Mouse (Mus musculus): ENCODE data around the gene Spag4.
"Not testable (repeated sequence)": the region's sequence is repeated elsewhere in the genome, so short reads cannot be mapped to it uniquely, and the experiment has no call there.

Spag4 gene

DNA sequence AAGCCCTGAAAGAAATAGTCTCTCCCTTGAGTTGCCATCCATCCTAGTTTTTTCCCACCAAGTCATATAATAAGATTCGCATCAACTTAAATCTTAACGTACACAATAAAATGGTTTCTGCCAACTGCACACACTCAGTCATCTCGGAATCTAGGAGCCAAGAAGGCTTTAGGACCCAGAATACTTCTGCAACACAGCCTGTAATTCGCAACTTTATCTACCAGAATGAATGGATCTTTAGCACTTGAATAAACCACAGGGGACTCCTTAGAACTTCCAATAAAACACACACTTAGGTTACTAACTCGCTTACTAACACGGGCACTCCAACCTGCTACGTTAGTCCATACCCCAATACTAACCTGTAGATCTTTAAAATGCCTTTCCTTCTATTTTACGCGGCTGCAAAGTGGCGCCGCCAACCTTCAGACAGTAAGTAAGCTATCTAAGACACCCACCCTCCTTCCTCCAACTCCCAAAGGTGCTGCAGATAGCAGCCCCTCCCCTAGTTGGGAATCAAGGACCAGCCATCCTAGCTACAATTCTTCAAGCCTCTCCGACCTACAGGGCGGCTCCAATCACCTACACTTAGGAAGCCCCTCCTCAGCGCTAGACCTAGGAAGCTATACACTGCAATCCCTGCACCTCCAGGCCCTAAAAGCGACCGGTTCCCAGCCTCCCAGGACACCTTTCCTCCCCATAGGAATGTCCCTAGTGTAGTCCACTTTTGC, 45.8 kb downstream of the Spag4 start:
- DNase-seq (ENCODE audit: low spot score in 2 of 2) = peak in 1 of 2 experiments; percentile 39

GRCm38 (mm10) chr2:156111358-156112079, 46.5 kb downstream of the Spag4 start, which contains the start of the genes Cpne1 and Rbm12:
Gene Cpne1 (minus strand): TSS chr2:156111965.
Gene Rbm12 (minus strand): TSS chr2:156111978.
- DNase-seq (ENCODE audit: low spot score in 2 of 2) = peak; percentile 94 to 95

DNA sequence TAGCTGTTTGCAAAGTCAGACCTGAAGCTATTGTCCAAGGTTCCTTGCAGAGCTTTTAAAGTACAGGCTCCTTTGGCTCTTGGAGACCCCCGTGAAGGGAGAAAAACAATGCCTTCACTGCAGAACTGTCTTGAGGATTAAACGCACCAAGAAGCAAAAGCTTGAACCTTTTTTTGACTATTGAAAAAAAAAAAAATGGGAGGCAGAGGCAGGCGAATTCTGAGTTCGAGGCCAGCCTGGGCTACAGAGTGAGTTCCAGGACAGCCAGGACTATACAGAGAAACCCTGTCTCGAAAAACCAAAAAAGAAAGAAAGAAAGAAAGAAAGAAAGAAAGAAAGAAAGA, 47.1 kb downstream of the Spag4 start:
- DNase-seq (ENCODE audit: low spot score in 2 of 2) = not testable (repeated sequence)

- DNase-seq (ENCODE audit: low spot score in 2 of 2) = no peak
Observed at GRCm38 (mm10) chr2:156119566-156119965, 54.6 kb downstream of the Spag4 start.
